Mouse (Mus musculus) forebrain, postnatal 0 days (tissue): ENCODE measurements around the gene Cdh26. TPM values are rescaled to one million over a fixed set of nuclear protein-coding genes. Genes with fewer than 3 reads are reported as not detected.

Source experiments
- ATAC-seq: fragments of 200-750 bp; cut with Nextera tagmentation; 2 replicates; pipeline ENCODE4 v1.8.0; 2017; ENCODE audit warnings: mild to moderate bottlenecking, moderate library complexity
- DNase-seq: peaks from one replicate; pipeline ENCODE4 v3.0.0-alpha.2; 2015
- H3K27ac ChIP-seq: fragments of 300-500 bp; sonication (generic); 2 replicates; pipeline ENCODE4 v1.5.1; 2014; ENCODE audit warnings: low read depth, mild to moderate bottlenecking, antibody characterized with exemption, low read length, moderate library complexity, mixed read lengths
- H3K27me3 ChIP-seq: fragments of 300-500 bp; sonication (generic); 2 replicates; pipeline ENCODE4 v1.6.1; 2014; ENCODE audit warnings: mild to moderate bottlenecking, low read length, mixed read lengths; ENCODE audit not compliant: insufficient read depth
- H3K36me3 ChIP-seq: fragments of 300-500 bp; sonication (generic); 2 replicates; pipeline ENCODE4 v1.6.1; 2014; ENCODE audit warnings: mild to moderate bottlenecking, moderate library complexity; ENCODE audit not compliant: insufficient read depth
- H3K4me1 ChIP-seq: fragments of 300-500 bp; sonication (generic); 2 replicates; pipeline ENCODE4 v1.6.1; 2014; ENCODE audit warnings: antibody characterized with exemption; ENCODE audit not compliant: insufficient read depth
- H3K4me2 ChIP-seq: fragments of 300-500 bp; sonication (generic); 2 replicates; pipeline ENCODE4 v1.6.1; 2014; ENCODE audit warnings: low read depth, mild to moderate bottlenecking, moderate library complexity
- H3K4me3 ChIP-seq: fragments of 300-500 bp; sonication (generic); 2 replicates; pipeline ENCODE4 v1.5.1; 2014; ENCODE audit warnings: low read depth, low read length, mixed read lengths
- H3K9ac ChIP-seq: fragments of 300-500 bp; sonication (generic); 2 replicates; pipeline ENCODE4 v1.6.1; 2014; ENCODE audit warnings: mild to moderate bottlenecking
- H3K9me3 ChIP-seq: fragments of 300-500 bp; sonication (generic); 2 replicates; pipeline ENCODE4 v1.6.1; 2016; ENCODE audit warnings: low read length
- CTCF ChIP-seq: sonication (generic); IDR thresholded peaks from 2 replicates; pipeline ENCODE4 v1.5.1; 2016; ENCODE audit warnings: antibody characterized with exemption, control low read depth, low read depth
- WGBS: fragments of 180-500 bp; shearing (Covaris S2); extraction: QIAGEN DNeasy Blood & Tissue Kit; methylation state at CpG from one replicate; pipeline ENCODE4 v1.1.7; 2014; 5-methylcytosine and 5-hydroxymethylcytosine counted together
- polyA plus RNA-seq: library from polyadenylated mRNA; unstranded; fragments of >200 nt; fragmentation: Nextera tagmentation; extraction: Ambion mirVana; gene quantifications from 2 replicates; pipeline ENCODE4 v1.2.1, GENCODE M21; 2015
- total RNA-seq: library from RNA; depleted of rRNA; stranded (reverse); fragments of >200 nt; gene quantifications from 2 replicates; pipeline ENCODE4 v1.2.3, GENCODE M21; 2014; rRNA removed

Gene Cdh26
- total and polyA plus RNA-seq, 2 experiments from 2014 or later: 0.10 to 0.44 TPM

DNA sequence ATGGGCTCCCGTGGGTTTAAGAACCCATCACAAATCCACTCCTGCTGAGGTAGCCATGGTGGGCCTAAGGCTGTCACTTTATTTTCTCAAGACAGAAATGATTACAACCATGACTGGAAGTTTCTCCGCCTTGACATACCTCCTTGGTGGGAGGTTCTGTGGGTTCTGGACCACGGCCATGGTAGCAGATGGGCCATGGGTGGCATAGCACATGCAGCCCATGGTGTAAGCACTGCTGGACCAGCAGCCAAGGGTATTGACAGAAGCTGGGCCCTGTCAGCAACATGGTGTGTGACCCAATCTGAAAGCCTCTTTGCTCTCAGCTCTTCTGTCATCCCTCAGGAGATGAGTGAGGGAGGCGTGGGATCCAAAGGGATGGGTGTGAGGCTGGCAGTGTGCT lies 106.2 kb downstream of the Cdh26 start:
- no peak; the same call in 1 of the 2 replicates for ATAC-seq
- 78% methylated on average over 4 of the region's 4 CpGs for WGBS
- no peak for DNase-seq
- Histone ChIP-seq H3K27me3 (no peaks in the 10 kb centered on the region), H3K36me3 (no peaks in the 10 kb centered on the region), H3K4me3 (no peak overlapping the region), H3K4me2 (no peak overlapping the region), H3K9ac (no peak overlapping the region), H3K9me3 (no peaks in the 10 kb centered on the region), H3K27ac (no peak overlapping the region), H3K4me1 (no peaks in the 10 kb centered on the region)
- no peak for TF ChIP-seq CTCF

Other genes with a start within 250 kb of the Cdh26 start
- gene Sycp2, start 22.8 kb upstream of the Cdh26 start, total RNA-seq: 0.46 and 1.1 TPM in 2 replicates
- gene Sycp2, start 22.8 kb upstream of the Cdh26 start, polyA plus RNA-seq: 0.09 and 0.15 TPM in 2 replicates
- 7.7 and 8.8 TPM in 2 replicates for gene Ppp1r3d, start 16.1 kb upstream of the Cdh26 start, total RNA-seq
- gene Ppp1r3d, start 16.1 kb upstream of the Cdh26 start, polyA plus RNA-seq: 2.3 and 3.8 TPM in 2 replicates
- gene Fam217b, start 16.0 kb upstream of the Cdh26 start, total RNA-seq: 13.8 and 22.2 TPM in 2 replicates
- gene Fam217b, start 16.0 kb upstream of the Cdh26 start, polyA plus RNA-seq: 10.9 and 15.0 TPM in 2 replicates